Mouse (Mus musculus): ENCODE results near the gene Arg2. TPM values are rescaled to one million over a fixed set of nuclear protein-coding genes. Genes with fewer than 3 reads are reported as not detected.

Arg2 gene
- polyA plus RNA-seq, 1 experiment from 2014 or later: 35.5 TPM

Other genes with a start within 250 kb of the Arg2 start
- 1.0 and 1.1 TPM in 2 replicates for gene Plek2, start 223.8 kb upstream of the Arg2 start, polyA plus RNA-seq (2015; fragmentation: Nextera tagmentation; extraction: Ambion mirVana)
- 44.2 and 50.6 TPM in 2 replicates for gene Tmem229b, start 123.2 kb upstream of the Arg2 start, polyA plus RNA-seq (2015; fragmentation: Nextera tagmentation; extraction: Ambion mirVana)
- 3.6 and 4.4 TPM in 2 replicates for gene Plekhh1, start 101.6 kb upstream of the Arg2 start, polyA plus RNA-seq (2015; fragmentation: Nextera tagmentation; extraction: Ambion mirVana)
- 21.7 and 24.1 TPM in 2 replicates for gene Pigh, start 41.1 kb upstream of the Arg2 start, polyA plus RNA-seq (2015; fragmentation: Nextera tagmentation; extraction: Ambion mirVana)
- 201 and 207 TPM in 2 replicates for gene Vti1b, start 41.9 kb downstream of the Arg2 start, polyA plus RNA-seq (2015; fragmentation: Nextera tagmentation; extraction: Ambion mirVana)
- gene Rdh11, start 61.5 kb downstream of the Arg2 start, polyA plus RNA-seq (2015; fragmentation: Nextera tagmentation; extraction: Ambion mirVana): 24.4 and 25.9 TPM in 2 replicates
- gene Rdh12, start 78.1 kb downstream of the Arg2 start, polyA plus RNA-seq (2015; fragmentation: Nextera tagmentation; extraction: Ambion mirVana): 0.88 and 1.1 TPM in 2 replicates
- 9.3 and 12.4 TPM in 2 replicates for gene Zfyve26, start 165.5 kb downstream of the Arg2 start, polyA plus RNA-seq (2015; fragmentation: Nextera tagmentation; extraction: Ambion mirVana)
- 1.4 and 2.4 TPM in 2 replicates for gene Rad51b, start 166.5 kb downstream of the Arg2 start, polyA plus RNA-seq (2015; fragmentation: Nextera tagmentation; extraction: Ambion mirVana)

All from neural tube, embryonic 13.5 days (tissue).